21 mouse cellular contexts compared by ENCODE assay signal in genomic region chr7:72990559-72991429, GRCm38 (mm10).
A peak's percentile ranks its signal among the peaks of the same experiment; 100 is the strongest.
DNase-seq lines count a peak whose midpoint lies in the region; ATAC-seq and TF ChIP-seq lines count a peak whose summit lies in the region.
"Had no signal": no experiment of that assay in that cellular context is flagged by ENCODE, and none has a peak within 500 bp of the region (broad histone marks: within the 10 kb centered on the region; RNA-seq: fewer than 3 reads in every experiment).

No protein-coding gene starts in this region.

- 32% methylated on average over 8 of the region's 8 CpGs for WGBS in kidney, adult 2 months
- WGBS in kidney, embryonic 15.5 days: 28% methylated on average over 8 of the region's 8 CpGs
- WGBS in neural tube, embryonic 15.5 days: 65% methylated on average over 8 of the region's 8 CpGs
- WGBS in intestine, embryonic 16.5 days: 34% methylated on average over 8 of the region's 8 CpGs

- no peaks in the 10 kb centered on the region for H3K36me3 ChIP-seq in kidney, adult 2 months (ENCODE audit: control insufficient read depth, insufficient read depth, low read length)
- H3K36me3 ChIP-seq in kidney, embryonic 15.5 days: no peaks in the 10 kb centered on the region
- H3K36me3 ChIP-seq in neural tube, embryonic 15.5 days: no peaks in the 10 kb centered on the region
- H3K36me3 ChIP-seq in intestine, embryonic 16.5 days (ENCODE audit: control insufficient read depth, insufficient read depth, low read length): no peaks in the 10 kb centered on the region
- H3K36me3 ChIP-seq: forebrain, embryonic 10.5 days; heart, embryonic 13.5 days; limb, embryonic 12.5 days; liver, embryonic 13.5 days; midbrain, embryonic 12.5 days had no signal

- H3K4me1 ChIP-seq in kidney, adult 2 months (ENCODE audit: control insufficient read depth, insufficient read depth, low read length): no peaks in the 10 kb centered on the region
- peaks cover 4% of the 10 kb centered on the region for H3K4me1 ChIP-seq in kidney, embryonic 15.5 days
- H3K4me1 ChIP-seq in neural tube, embryonic 15.5 days: peaks cover 5% of the 10 kb centered on the region
- 0 out of 2 replicates have a peak, but pooled peaks cover 2% of the 10 kb centered on the region for H3K4me1 ChIP-seq in intestine, embryonic 16.5 days (ENCODE audit: control insufficient read depth, insufficient read depth, low read length)
- H3K4me1 ChIP-seq: forebrain, embryonic 10.5 days; heart, embryonic 13.5 days; limb, embryonic 12.5 days; liver, embryonic 13.5 days; midbrain, embryonic 12.5 days had no signal

- H3K9ac ChIP-seq in kidney, embryonic 15.5 days: no peak overlapping the region
- no peak overlapping the region for H3K9ac ChIP-seq in neural tube, embryonic 15.5 days (replicated peaks)
- H3K9ac ChIP-seq in intestine, embryonic 16.5 days (ENCODE audit: low read depth, low read length): no peak overlapping the region
- H3K9ac ChIP-seq: heart, embryonic 13.5 days; hindbrain, embryonic 14.5 days; limb, embryonic 12.5 days; liver, embryonic 13.5 days; lung, embryonic 14.5 days; midbrain, embryonic 12.5 days had no signal

- H3K4me2 ChIP-seq in kidney, embryonic 15.5 days: no peak overlapping the region
- H3K4me2 ChIP-seq in neural tube, embryonic 15.5 days: no peak overlapping the region
- no peak overlapping the region for H3K4me2 ChIP-seq in intestine, embryonic 16.5 days (ENCODE audit: low read depth, low read length)
- H3K4me2 ChIP-seq: heart, embryonic 13.5 days; hindbrain, embryonic 14.5 days; limb, embryonic 12.5 days; liver, embryonic 13.5 days; lung, embryonic 14.5 days; midbrain, embryonic 12.5 days had no signal

- no peak overlapping the region for H3K27ac ChIP-seq in kidney, adult 2 months (ENCODE audit: insufficient read depth, low read depth, low read length)
- H3K27ac ChIP-seq in kidney, embryonic 15.5 days: no peak overlapping the region
- 0 out of 2 replicates have a peak overlapping the region, but pooled peaks have one; percentile 9 for H3K27ac ChIP-seq in neural tube, embryonic 15.5 days (replicated peaks)
- no peak overlapping the region for H3K27ac ChIP-seq in intestine, embryonic 16.5 days (ENCODE audit: low read length)
- H3K27ac ChIP-seq: forebrain, embryonic 10.5 days; gastrocnemius, adult 2 months; heart, embryonic 13.5 days; hindbrain, embryonic 14.5 days; limb, embryonic 12.5 days; liver, embryonic 13.5 days; midbrain, embryonic 12.5 days had no signal

- no peaks in the 10 kb centered on the region for H3K27me3 ChIP-seq in kidney, adult 2 months (replicated peaks; ENCODE audit: control insufficient read depth, insufficient read depth, low read length)
- no peaks in the 10 kb centered on the region for H3K27me3 ChIP-seq in kidney, embryonic 15.5 days
- no peaks in the 10 kb centered on the region for H3K27me3 ChIP-seq in neural tube, embryonic 15.5 days (replicated peaks)
- H3K27me3 ChIP-seq in intestine, embryonic 16.5 days (replicated peaks; ENCODE audit: control insufficient read depth, insufficient read depth, low read length): no peaks in the 10 kb centered on the region
- H3K27me3 ChIP-seq: heart, embryonic 13.5 days; limb, embryonic 12.5 days; liver, embryonic 13.5 days; midbrain, embryonic 12.5 days had no signal

- TF ChIP-seq CTCF in kidney, adult 2 months (conservative IDR thresholded peaks at IDR 0.05; ENCODE audit: insufficient read depth, insufficient read length, low read depth, low read length): no peak

- TF ChIP-seq POLR2A in kidney, adult 2 months (IDR thresholded peaks at IDR 0.05; ENCODE audit: low read depth, low read length): no peak

- H3K4me3 ChIP-seq in kidney, adult 2 months (ENCODE audit: insufficient read depth, low read depth, low read length): no peak overlapping the region
- no peak overlapping the region for H3K4me3 ChIP-seq in kidney, embryonic 15.5 days (replicated peaks)
- no peak overlapping the region for H3K4me3 ChIP-seq in neural tube, embryonic 15.5 days (replicated peaks)
- H3K4me3 ChIP-seq in intestine, embryonic 16.5 days (ENCODE audit: low read length): no peak overlapping the region
- H3K4me3 ChIP-seq: forebrain, embryonic 10.5 days; gastrocnemius, adult 2 months; heart, embryonic 13.5 days; limb, embryonic 12.5 days; liver, embryonic 13.5 days; midbrain, embryonic 12.5 days had no signal

- ATAC-seq in kidney, embryonic 15.5 days (replicated peaks; ENCODE audit: low FRiP score): no peak
- ATAC-seq in neural tube, embryonic 15.5 days (ENCODE audit: low FRiP score): no peak
- peak; percentile 96 for ATAC-seq in intestine, embryonic 16.5 days

- DNase-seq in kidney, adult 2 months: peak; percentile 69
- no peak for DNase-seq in neural tube, embryonic 10.5 days (ENCODE audit: extremely low spot score, low spot score)
- no peak for DNase-seq in urinary bladder, postnatal 25 days (ENCODE audit: low spot score)
- DNase-seq in thymus, postnatal 0 days (ENCODE audit: low spot score): no peak
- DNase-seq: adrenal gland, postnatal 14 days; cerebellum, adult 9-11 months; gastrocnemius, adult 2 months; layer of hippocampus, adult 9-11 months; liver, embryonic 13.5 days; lung, embryonic 14.5 days; lung, postnatal 36 days; right cerebral cortex, postnatal 14 days; thymus, adult 2 months had no signal

- H3K9me3 ChIP-seq in kidney, embryonic 15.5 days (replicated peaks): no peaks in the 10 kb centered on the region
- H3K9me3 ChIP-seq in neural tube, embryonic 15.5 days (replicated peaks): no peaks in the 10 kb centered on the region
- H3K9me3 ChIP-seq in intestine, embryonic 16.5 days (ENCODE audit: control insufficient read depth, low read length): no peaks in the 10 kb centered on the region
- H3K9me3 ChIP-seq: forebrain, embryonic 10.5 days; heart, embryonic 13.5 days had no signal
